Mouse (Mus musculus) lung, embryonic 15.5 days (tissue): ENCODE measurements around the gene Ccl9. TPM values are rescaled to one million over a fixed set of nuclear protein-coding genes. Genes with fewer than 3 reads are reported as not detected.
"Not testable (repeated sequence)": the region's sequence is repeated elsewhere in the genome, so short reads cannot be mapped to it uniquely, and the experiment has no call there.

Source experiments
- ATAC-seq: fragments of 200-750 bp; cut with Nextera tagmentation; 2 replicates; pipeline ENCODE4 v1.8.0; 2017; ENCODE audit warnings: moderate number of reproducible peaks, borderline replicate concordance; ENCODE audit not compliant: low FRiP score, low TSS enrichment; ENCODE audit errors: extremely low read depth
- H3K27ac ChIP-seq: fragments of 300-500 bp; sonication (generic); 2 replicates; pipeline ENCODE4 v1.5.1; 2015; ENCODE audit warnings: moderate library complexity, mild to moderate bottlenecking, inconsistent platforms
- H3K27me3 ChIP-seq: fragments of 300-500 bp; sonication (generic); 2 replicates; pipeline ENCODE4 v1.6.1; 2015; ENCODE audit warnings: inconsistent platforms
- H3K36me3 ChIP-seq: fragments of 300-500 bp; sonication (generic); 2 replicates; pipeline ENCODE4 v1.6.1; 2015; ENCODE audit warnings: inconsistent platforms
- H3K4me1 ChIP-seq: fragments of 300-500 bp; sonication (generic); 2 replicates; pipeline ENCODE4 v1.6.1; 2015; ENCODE audit warnings: inconsistent platforms
- H3K4me2 ChIP-seq: fragments of 300-500 bp; sonication (generic); 2 replicates; pipeline ENCODE4 v1.6.1; 2015; ENCODE audit warnings: inconsistent platforms, mild to moderate bottlenecking, moderate library complexity
- H3K4me3 ChIP-seq: fragments of 300-500 bp; sonication (generic); 2 replicates; pipeline ENCODE4 v1.5.1; 2015; ENCODE audit warnings: mild to moderate bottlenecking, inconsistent platforms
- H3K9ac ChIP-seq: fragments of 300-500 bp; sonication (generic); 2 replicates; pipeline ENCODE4 v1.6.1; 2015; ENCODE audit warnings: inconsistent platforms
- H3K9me3 ChIP-seq: fragments of 300-500 bp; sonication (generic); 2 replicates; pipeline ENCODE4 v1.6.1; 2016; ENCODE audit warnings: inconsistent platforms
- WGBS: fragments of 180-500 bp; shearing (Covaris S2); methylation state at CpG from one replicate; pipeline ENCODE4 v1.1.7; 2015; 5-methylcytosine and 5-hydroxymethylcytosine counted together
- polyA plus RNA-seq: library from polyadenylated mRNA; unstranded; fragments of >200 nt; fragmentation: Nextera tagmentation; extraction: Ambion mirVana; gene quantifications from 2 replicates; pipeline ENCODE4 v1.2.1, GENCODE M21; 2015

Gene Ccl9
- polyA plus RNA-seq, 1 experiment from 2014 or later: 5.4 TPM

GRCm38 (mm10) chr11:83556085-83556781 is 22.2 kb downstream of the Ccl9 start:
- Histone ChIP-seq H3K4me3 (no peak overlapping the region), H3K9ac (no peak overlapping the region), H3K27me3 (no peaks in the 10 kb centered on the region), H3K4me1 (no peaks in the 10 kb centered on the region), H3K36me3 (no peaks in the 10 kb centered on the region), H3K27ac (no peak overlapping the region), H3K9me3 (no peaks in the 10 kb centered on the region), H3K4me2 (no peak overlapping the region)
- ATAC-seq: peak; percentile 88
- WGBS: 24% methylated on average over 8 of the region's 8 CpGs

- H3K4me3 ChIP-seq: no peak overlapping the region
- ATAC-seq: no peak
- H3K4me2 ChIP-seq: no peak overlapping the region
- WGBS: 72% methylated on average over 5 of the region's 5 CpGs
- no peaks in the 10 kb centered on the region for H3K4me1 ChIP-seq
- no peaks in the 10 kb centered on the region for H3K27me3 ChIP-seq
- no peaks in the 10 kb centered on the region for H3K9me3 ChIP-seq
- no peaks in the 10 kb centered on the region for H3K36me3 ChIP-seq
- H3K27ac ChIP-seq: no peak overlapping the region
- H3K9ac ChIP-seq: no peak overlapping the region
Observed at GRCm38 (mm10) chr11:83551668-83552067, 26.8 kb downstream of the Ccl9 start.

- H3K9me3 ChIP-seq, H3K27me3 ChIP-seq, H3K27ac ChIP-seq, H3K36me3 ChIP-seq, H3K9ac ChIP-seq, H3K4me3 ChIP-seq, H3K4me1 ChIP-seq, ATAC-seq, H3K4me2 ChIP-seq: not testable (repeated sequence)
- 78% methylated on average over 7 of the region's 7 CpGs for WGBS
Observed at GRCm38 (mm10) chr11:83551037-83551436, 27.4 kb downstream of the Ccl9 start.

- no peaks in the 10 kb centered on the region for H3K27me3 ChIP-seq
- H3K4me2 ChIP-seq: no peak overlapping the region
- no peak overlapping the region for H3K9ac ChIP-seq
- no peak for ATAC-seq
- no peaks in the 10 kb centered on the region for H3K9me3 ChIP-seq
- 78% methylated on average over 5 of the region's 5 CpGs for WGBS
- H3K36me3 ChIP-seq: no peaks in the 10 kb centered on the region
- no peak overlapping the region for H3K4me3 ChIP-seq
- no peak overlapping the region for H3K27ac ChIP-seq
- H3K4me1 ChIP-seq: no peaks in the 10 kb centered on the region
Observed at GRCm38 (mm10) chr11:83550186-83550632, 28.2 kb downstream of the Ccl9 start.

- no peak for ATAC-seq
- 47% methylated on average over 3 of the region's 3 CpGs for WGBS
- no peak overlapping the region for H3K4me2 ChIP-seq
- no peaks in the 10 kb centered on the region for H3K27me3 ChIP-seq
- H3K4me1 ChIP-seq: no peaks in the 10 kb centered on the region
- H3K27ac ChIP-seq: no peak overlapping the region
- H3K9me3 ChIP-seq: no peaks in the 10 kb centered on the region
- H3K36me3 ChIP-seq: no peaks in the 10 kb centered on the region
- no peak overlapping the region for H3K4me3 ChIP-seq
- no peak overlapping the region for H3K9ac ChIP-seq
Observed at GRCm38 (mm10) chr11:83544214-83544613, 34.2 kb downstream of the Ccl9 start.

- 79% methylated on average over 3 of the region's 3 CpGs for WGBS
- no peaks in the 10 kb centered on the region for H3K36me3 ChIP-seq
- no peaks in the 10 kb centered on the region for H3K9me3 ChIP-seq
- H3K9ac ChIP-seq: no peak overlapping the region
- no peaks in the 10 kb centered on the region for H3K27me3 ChIP-seq
- H3K4me2 ChIP-seq: no peak overlapping the region
- H3K27ac ChIP-seq: no peak overlapping the region
- no peak for ATAC-seq
- no peak overlapping the region for H3K4me3 ChIP-seq
- no peaks in the 10 kb centered on the region for H3K4me1 ChIP-seq
Observed at GRCm38 (mm10) chr11:83541415-83541814, 37.0 kb downstream of the Ccl9 start.

- WGBS: 65% methylated on average over 2 of the region's 2 CpGs
- no peak for ATAC-seq
- Histone ChIP-seq H3K4me3 (no peak overlapping the region), H3K4me1 (no peaks in the 10 kb centered on the region), H3K4me2 (no peak overlapping the region), H3K9me3 (no peaks in the 10 kb centered on the region), H3K9ac (no peak overlapping the region), H3K27ac (no peak overlapping the region), H3K27me3 (no peaks in the 10 kb centered on the region), H3K36me3 (no peaks in the 10 kb centered on the region)
Observed at GRCm38 (mm10) chr11:83540931-83541330, 37.5 kb downstream of the Ccl9 start.

GRCm38 (mm10) chr11:83538705-83539314 is 39.6 kb downstream of the Ccl9 start:
- no peaks in the 10 kb centered on the region for H3K27me3 ChIP-seq
- no peak overlapping the region for H3K9ac ChIP-seq
- no peak overlapping the region for H3K4me3 ChIP-seq
- no peak for ATAC-seq
- 55% methylated on average over 3 of the region's 3 CpGs for WGBS
- H3K27ac ChIP-seq: no peak overlapping the region
- no peak overlapping the region for H3K4me2 ChIP-seq
- no peaks in the 10 kb centered on the region for H3K36me3 ChIP-seq
- no peaks in the 10 kb centered on the region for H3K9me3 ChIP-seq
- H3K4me1 ChIP-seq: peaks cover 9% of the 10 kb centered on the region

- H3K4me1 ChIP-seq: peaks cover 9% of the 10 kb centered on the region
- WGBS: 53% methylated on average over 3 of the region's 3 CpGs
- no peak for ATAC-seq
- H3K4me2 ChIP-seq: no peak overlapping the region
- H3K36me3 ChIP-seq: no peaks in the 10 kb centered on the region
- H3K9ac ChIP-seq: no peak overlapping the region
- no peaks in the 10 kb centered on the region for H3K27me3 ChIP-seq
- no peaks in the 10 kb centered on the region for H3K9me3 ChIP-seq
- H3K27ac ChIP-seq: no peak overlapping the region
- H3K4me3 ChIP-seq: no peak overlapping the region
Observed at GRCm38 (mm10) chr11:83536831-83537230, 41.6 kb downstream of the Ccl9 start.

GRCm38 (mm10) chr11:83534609-83535423 is 43.6 kb downstream of the Ccl9 start:
- ATAC-seq: peak; percentile 83

GRCm38 (mm10) chr11:83534143-83534542 is 44.3 kb downstream of the Ccl9 start:
- Histone ChIP-seq H3K4me1 (peaks cover 9% of the 10 kb centered on the region), H3K27me3 (no peaks in the 10 kb centered on the region), H3K9ac (no peak overlapping the region), H3K4me2 (peak overlapping the region; percentile 35), H3K9me3 (no peaks in the 10 kb centered on the region), H3K4me3 (0 out of 2 replicates have a peak overlapping the region, but pooled peaks have one; percentile 6), H3K27ac (0 out of 2 replicates have a peak overlapping the region, but pooled peaks have one; percentile 6), H3K36me3 (no peaks in the 10 kb centered on the region)
- ATAC-seq: no peak
- 72% methylated on average over 8 of the region's 8 CpGs for WGBS

More at GRCm38 (mm10) chr11:83534609-83535423, 43.6 kb downstream of the Ccl9 start:
- Histone ChIP-seq H3K36me3 (no peaks in the 10 kb centered on the region), H3K4me1 (peaks cover 9% of the 10 kb centered on the region), H3K4me2 (peak overlapping the region; percentile 35), H3K9ac (no peak overlapping the region), H3K9me3 (no peaks in the 10 kb centered on the region), H3K27me3 (no peaks in the 10 kb centered on the region), H3K4me3 (peak overlapping the region; percentile 6), H3K27ac (0 out of 2 replicates have a peak overlapping the region, but pooled peaks have one; percentile 6)
- 27% methylated on average over 13 of the region's 13 CpGs for WGBS

GRCm38 (mm10) chr11:83533192-83533591 is 45.2 kb downstream of the Ccl9 start:
- Histone ChIP-seq H3K4me1 (peaks cover 9% of the 10 kb centered on the region), H3K27me3 (no peaks in the 10 kb centered on the region), H3K27ac (no peak overlapping the region), H3K4me3 (no peak overlapping the region), H3K9me3 (no peaks in the 10 kb centered on the region), H3K9ac (no peak overlapping the region), H3K4me2 (no peak overlapping the region), H3K36me3 (no peaks in the 10 kb centered on the region)
- no peak for ATAC-seq
- WGBS: 81% methylated on average over 1 of the region's 1 CpGs
